Mouse (Mus musculus) forebrain, embryonic 16.5 days (tissue): ENCODE measurements at regions not wholly inside any gene's neighbourhood (a gene's known extent, or its start where the extent isn't known, plus 50 kb on each side); places are given as distances from the start of the nearest gene placed in this dataset.
A peak's percentile ranks its signal among the peaks of the same experiment; 100 is the strongest.

ENCODE experiments used
- ATAC-seq: fragments of 200-750 bp; cut with Nextera tagmentation; 2 replicates; pipeline ENCODE4 v1.8.0; 2017; ENCODE audit warnings: mild to moderate bottlenecking, moderate library complexity
- H3K27ac ChIP-seq: fragments of 300-500 bp; sonication (generic); 2 replicates; pipeline ENCODE4 v1.5.1; 2014; ENCODE audit warnings: low read length, control low read depth
- H3K27me3 ChIP-seq: fragments of 300-500 bp; sonication (generic); replicated peaks from 2 replicates; pipeline ENCODE4 v1.6.1; 2014; ENCODE audit warnings: low read length; ENCODE audit not compliant: control insufficient read depth, insufficient read depth
- H3K36me3 ChIP-seq: fragments of 300-500 bp; sonication (generic); 2 replicates; pipeline ENCODE4 v1.6.1; 2014; ENCODE audit not compliant: control insufficient read depth, insufficient read depth
- H3K4me1 ChIP-seq: fragments of 300-500 bp; sonication (generic); replicated peaks from 2 replicates; pipeline ENCODE4 v1.6.1; 2014; ENCODE audit warnings: low read length; ENCODE audit not compliant: control insufficient read depth, insufficient read depth
- H3K4me2 ChIP-seq: fragments of 300-500 bp; sonication (generic); 2 replicates; pipeline ENCODE4 v1.6.1; 2014; ENCODE audit warnings: mild to moderate bottlenecking, low read length, control low read depth
- H3K4me3 ChIP-seq: fragments of 300-500 bp; sonication (generic); replicated peaks from 2 replicates; pipeline ENCODE4 v1.5.1; 2014; ENCODE audit warnings: mild to moderate bottlenecking, low read length, control low read depth
- H3K9ac ChIP-seq: fragments of 300-500 bp; sonication (generic); replicated peaks from 2 replicates; pipeline ENCODE4 v1.6.1; 2014; ENCODE audit warnings: low read depth, low read length, control low read depth
- H3K9me3 ChIP-seq: fragments of 300-500 bp; sonication (generic); 2 replicates; pipeline ENCODE4 v1.6.1; 2016; ENCODE audit warnings: low read length; ENCODE audit not compliant: control insufficient read depth
- WGBS: fragments of 180-500 bp; shearing (Covaris S2); extraction: QIAGEN DNeasy Blood & Tissue Kit; methylation state at CpG from one replicate; pipeline ENCODE4 v1.1.7; 2014; 5-methylcytosine and 5-hydroxymethylcytosine counted together

- Histone ChIP-seq H3K36me3 (no peaks in the 10 kb centered on the region), H3K27ac (peak overlapping the region; percentile 80), H3K4me2 (peak overlapping the region; percentile 49), H3K27me3 (no peaks in the 10 kb centered on the region), H3K9me3 (no peaks in the 10 kb centered on the region), H3K4me1 (peaks cover 39% of the 10 kb centered on the region), H3K4me3 (peak overlapping the region; percentile 28), H3K9ac (peak overlapping the region; percentile 46)
- peak; percentile 92 for ATAC-seq
- 32% methylated on average over 11 of the region's 11 CpGs for WGBS
Observed at GRCm38 (mm10) chr9:41474244-41474944, 312.9 kb upstream of the Ubash3b start.

GRCm38 (mm10) chr9:41473506-41473905 lies 312.0 kb upstream of the Ubash3b start:
- H3K4me3 ChIP-seq, result no peak overlapping the region
- H3K27ac ChIP-seq, result peak overlapping the region; percentile 80; the same call in 1 of the 2 replicates
- peaks cover 39% of the 10 kb centered on the region for H3K4me1 ChIP-seq
- H3K9me3 ChIP-seq, result no peaks in the 10 kb centered on the region
- no peaks in the 10 kb centered on the region for H3K27me3 ChIP-seq
- ATAC-seq, result no peak
- no peak overlapping the region for H3K9ac ChIP-seq
- H3K36me3 ChIP-seq, result no peaks in the 10 kb centered on the region
- 88% methylated on average over 5 of the region's 5 CpGs for WGBS
- H3K4me2 ChIP-seq, result no peak overlapping the region

GRCm38 (mm10) chr9:41471345-41471744 lies 309.8 kb upstream of the Ubash3b start:
- Histone ChIP-seq H3K27ac (no peak overlapping the region), H3K4me1 (peaks cover 37% of the 10 kb centered on the region), H3K4me2 (no peak overlapping the region), H3K4me3 (no peak overlapping the region), H3K9me3 (no peaks in the 10 kb centered on the region), H3K9ac (no peak overlapping the region), H3K27me3 (no peaks in the 10 kb centered on the region), H3K36me3 (no peaks in the 10 kb centered on the region)
- ATAC-seq, result no peak
- 94% methylated on average over 3 of the region's 3 CpGs for WGBS

- peaks cover 27% of the 10 kb centered on the region for H3K4me1 ChIP-seq
- no peak overlapping the region for H3K4me2 ChIP-seq
- peak overlapping the region; percentile 5; the same call in 1 of the 2 replicates for H3K9ac ChIP-seq
- H3K27me3 ChIP-seq, result no peaks in the 10 kb centered on the region
- peak overlapping the region; percentile 52 for H3K27ac ChIP-seq
- no peaks in the 10 kb centered on the region for H3K9me3 ChIP-seq
- H3K4me3 ChIP-seq, result no peak overlapping the region
- no peaks in the 10 kb centered on the region for H3K36me3 ChIP-seq
- WGBS, result 15% methylated on average over 6 of the region's 6 CpGs
- ATAC-seq, result 0 out of 2 replicates have a peak, but pooled peaks have one; percentile 7
Observed at GRCm38 (mm10) chr9:41470010-41470409, 308.5 kb upstream of the Ubash3b start.

- no peak overlapping the region for H3K4me3 ChIP-seq
- ATAC-seq, result no peak
- no peak overlapping the region for H3K4me2 ChIP-seq
- H3K27ac ChIP-seq, result no peak overlapping the region
- peaks cover 22% of the 10 kb centered on the region for H3K4me1 ChIP-seq
- no peak overlapping the region for H3K9ac ChIP-seq
- H3K36me3 ChIP-seq, result no peaks in the 10 kb centered on the region
- 81% methylated on average over 5 of the region's 5 CpGs for WGBS
- no peaks in the 10 kb centered on the region for H3K9me3 ChIP-seq
- H3K27me3 ChIP-seq, result no peaks in the 10 kb centered on the region
Observed at GRCm38 (mm10) chr9:41469414-41469813, 307.9 kb upstream of the Ubash3b start.

GRCm38 (mm10) chr9:41464057-41464685 lies 302.7 kb upstream of the Ubash3b start:
- peak; percentile 92 for ATAC-seq
- H3K27me3 ChIP-seq, result no peaks in the 10 kb centered on the region
- no peak overlapping the region for H3K4me3 ChIP-seq
- no peak overlapping the region for H3K4me2 ChIP-seq
- peaks cover 12% of the 10 kb centered on the region for H3K4me1 ChIP-seq
- no peaks in the 10 kb centered on the region for H3K36me3 ChIP-seq
- 19% methylated on average over 8 of the region's 8 CpGs for WGBS
- H3K9me3 ChIP-seq, result no peaks in the 10 kb centered on the region
- peak overlapping the region; percentile 70 for H3K27ac ChIP-seq
- H3K9ac ChIP-seq, result peak overlapping the region; percentile 20; the same call in 1 of the 2 replicates

- Histone ChIP-seq H3K9me3 (no peaks in the 10 kb centered on the region), H3K27ac (peak overlapping the region; percentile 52), H3K27me3 (no peaks in the 10 kb centered on the region), H3K36me3 (no peaks in the 10 kb centered on the region), H3K4me3 (no peak overlapping the region), H3K9ac (no peak overlapping the region), H3K4me1 (peaks cover 18% of the 10 kb centered on the region), H3K4me2 (no peak overlapping the region)
- 7% methylated on average over 11 of the region's 11 CpGs for WGBS
- peak; percentile 68 for ATAC-seq
Observed at GRCm38 (mm10) chr9:41461742-41462141, 300.2 kb upstream of the Ubash3b start.

GRCm38 (mm10) chr9:41460709-41461108 lies 299.2 kb upstream of the Ubash3b start:
- peaks cover 21% of the 10 kb centered on the region for H3K4me1 ChIP-seq
- 76% methylated on average over 6 of the region's 6 CpGs for WGBS
- no peak overlapping the region for H3K27ac ChIP-seq

GRCm38 (mm10) chr9:41457003-41457402 lies 295.5 kb upstream of the Ubash3b start:
- Histone ChIP-seq H3K9ac (no peak overlapping the region), H3K27ac (peak overlapping the region; percentile 31), H3K27me3 (no peaks in the 10 kb centered on the region), H3K4me3 (no peak overlapping the region), H3K36me3 (no peaks in the 10 kb centered on the region), H3K4me1 (peaks cover 16% of the 10 kb centered on the region), H3K9me3 (no peaks in the 10 kb centered on the region), H3K4me2 (no peak overlapping the region)
- WGBS, result 15% methylated on average over 3 of the region's 3 CpGs
- peak; percentile 60 for ATAC-seq

More at GRCm38 (mm10) chr9:41460709-41461108, 299.2 kb upstream of the Ubash3b start:
- ATAC-seq, result no peak
- Histone ChIP-seq H3K27me3 (no peaks in the 10 kb centered on the region), H3K9me3 (no peaks in the 10 kb centered on the region), H3K9ac (no peak overlapping the region), H3K4me3 (no peak overlapping the region), H3K36me3 (no peaks in the 10 kb centered on the region), H3K4me2 (no peak overlapping the region)
